Mouse (Mus musculus) leukemia stem cell, adult 10-12 weeks (primary cell): ENCODE data around the gene Vmn2r34. TPM values are rescaled to one million over a fixed set of nuclear protein-coding genes. Genes with fewer than 3 reads are reported as not detected.

Source experiments
- polyA plus RNA-seq: library from polyadenylated mRNA; stranded (reverse); fragments of >175 nt; gene quantifications from 2 replicates; pipeline ENCODE4 v1.2.3, GENCODE M21; 2012; ENCODE audit warnings: low replicate concordance

The Vmn2r34 gene
- not detected in 2 replicates for polyA plus RNA-seq

GRCm38 (mm10) chr7:7689413-7689812 lies at the start of gene Vmn2r34:
TSS of gene Vmn2r34 (minus strand) at chr7:7689513.

Other genes with a start within 250 kb of the Vmn2r34 start
- not detected in 2 replicates for gene Vmn2r32, start 209.5 kb downstream of the Vmn2r34 start, polyA plus RNA-seq
- 0.07 TPM in 1 of 2 replicates, not detected in the other for gene Vmn2r33, start 122.7 kb downstream of the Vmn2r34 start, polyA plus RNA-seq
- gene Vmn2r35, start 130.4 kb upstream of the Vmn2r34 start, polyA plus RNA-seq, result not detected in 2 replicates
- not detected in 2 replicates for gene Vmn2r36, start 213.0 kb upstream of the Vmn2r34 start, polyA plus RNA-seq